Mouse (Mus musculus): ENCODE data around the gene Tlr6.
A peak's percentile ranks its signal among the peaks of the same experiment; 100 is the strongest.

Gene Tlr6

GRCm38 (mm10) chr5:64932775-64933174 is 27.1 kb downstream of the Tlr6 start:
- DNase-seq (ENCODE audit: low read depth in 2 of 2, low spot score in 2 of 2) = no peak

- no peak for DNase-seq (ENCODE audit: low read depth in 2 of 2, low spot score in 2 of 2)
Observed at GRCm38 (mm10) chr5:64932215-64932614, 27.7 kb downstream of the Tlr6 start.

- peak in 1 of 2 experiments; percentile 17 for DNase-seq (ENCODE audit: low read depth in 2 of 2, low spot score in 2 of 2)
Observed at GRCm38 (mm10) chr5:64922891-64923381, 37.0 kb downstream of the Tlr6 start.

- no peak for DNase-seq (ENCODE audit: low read depth in 2 of 2, low spot score in 2 of 2)
Observed at GRCm38 (mm10) chr5:64918616-64919597, 41.0 kb downstream of the Tlr6 start.

GRCm38 (mm10) chr5:64917721-64918120 is 42.2 kb downstream of the Tlr6 start:
- DNase-seq (ENCODE audit: low read depth in 2 of 2, low spot score in 2 of 2) = no peak

DNA sequence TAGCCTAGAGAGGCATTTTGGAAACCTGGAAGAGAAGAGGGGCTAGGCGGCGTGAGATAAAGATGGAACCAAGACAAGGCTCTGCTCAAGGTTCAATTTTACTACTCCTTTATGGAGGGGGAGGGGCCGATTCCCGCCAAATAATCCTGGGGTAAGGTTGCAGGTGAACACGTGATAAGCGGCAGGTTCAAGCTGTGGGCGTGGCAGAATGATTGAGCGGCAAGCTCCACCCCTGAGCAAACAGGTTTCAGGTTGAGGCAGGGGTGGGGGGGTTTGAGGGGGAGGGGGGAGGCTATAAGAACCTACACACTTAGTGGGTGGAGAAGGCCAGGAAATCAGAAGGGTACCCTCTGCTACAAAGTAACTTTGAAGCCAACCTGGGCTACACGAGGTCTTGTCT is 42.7 kb downstream of the Tlr6 start:
- DNase-seq (ENCODE audit: low read depth in 2 of 2, low spot score in 2 of 2) = no peak

DNA sequence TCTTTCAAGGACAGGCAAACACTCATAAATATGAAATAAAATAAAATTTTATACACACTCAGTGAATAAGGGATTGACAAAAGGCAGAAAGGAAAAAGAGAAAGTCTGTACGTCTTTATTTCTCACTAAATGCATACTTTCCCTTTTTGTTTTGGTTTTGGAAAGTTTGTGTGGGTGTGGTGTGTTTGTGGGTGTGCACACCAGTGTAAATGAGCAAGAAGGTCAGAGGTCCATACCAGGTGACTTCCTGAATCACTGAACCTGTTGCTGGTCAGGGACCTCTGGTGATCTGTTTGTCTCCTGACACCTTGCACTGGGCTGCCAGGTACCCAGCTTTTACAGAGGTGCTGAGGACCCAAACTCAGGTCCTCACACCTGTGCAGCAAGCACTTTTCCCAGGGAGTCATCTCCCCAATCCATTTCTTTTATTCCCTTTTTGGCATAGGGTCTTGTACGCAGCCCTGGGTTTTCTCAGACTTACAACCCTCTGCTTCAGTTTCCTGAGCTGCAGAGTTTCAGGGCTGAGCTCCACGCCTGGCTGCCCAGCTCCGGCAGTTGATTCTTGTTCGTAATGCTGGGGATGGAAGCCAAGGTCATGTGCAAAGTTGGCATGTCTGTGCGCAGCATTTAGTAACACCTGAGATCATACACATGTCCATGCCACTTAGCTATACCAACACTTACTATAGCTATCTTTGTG is 51.2 kb downstream of the Tlr6 start:
- no peak for DNase-seq (ENCODE audit: low read depth in 2 of 2, low spot score in 2 of 2)

GRCm38 (mm10) chr5:64907906-64908305 is 52.0 kb downstream of the Tlr6 start:
- no peak for DNase-seq (ENCODE audit: low read depth in 2 of 2, low spot score in 2 of 2)

DNA sequence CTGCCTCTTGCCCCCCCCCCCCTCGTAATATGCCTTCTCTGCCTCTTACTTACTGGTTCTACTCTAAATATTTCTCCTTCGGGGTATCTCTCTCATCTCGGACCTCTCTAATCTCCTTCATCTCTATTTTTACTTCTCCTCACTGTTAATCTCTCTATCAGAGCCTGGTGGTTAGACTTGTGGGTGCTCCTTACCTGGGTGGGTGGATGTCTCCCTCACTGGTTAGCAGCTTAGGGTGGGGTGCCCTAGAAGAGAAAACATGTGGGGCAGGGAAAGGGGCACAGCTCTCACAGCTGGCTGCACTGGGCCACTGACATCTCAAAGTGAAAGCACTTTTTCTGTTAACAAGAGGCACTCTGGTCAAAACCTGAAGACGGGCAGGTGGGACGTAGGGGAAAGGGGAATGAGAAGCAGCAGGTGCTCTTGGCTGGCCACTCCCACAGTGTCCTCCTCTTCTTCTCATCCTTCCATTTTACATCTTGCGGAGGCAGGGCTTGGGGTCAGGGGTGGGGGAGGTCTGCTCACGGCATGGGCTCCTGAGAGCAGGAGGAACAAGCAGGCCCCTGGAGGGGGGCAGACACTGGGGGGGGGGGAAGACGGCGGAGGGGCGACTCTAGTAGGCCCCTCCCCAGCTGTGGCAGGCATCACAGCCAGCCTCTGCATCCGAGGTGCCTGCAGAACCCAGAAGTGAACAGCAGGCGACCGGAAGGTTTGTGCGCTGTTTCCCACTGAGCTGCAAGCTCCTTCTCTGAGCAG is 54.2 kb downstream of the Tlr6 start:
- DNase-seq (ENCODE audit: low read depth in 2 of 2, low spot score in 2 of 2) = peak; percentile 63 to 73
